Mouse (Mus musculus) granulocyte monocyte progenitor cell, adult 5-6 weeks (primary cell): ENCODE results near the gene Ensa. TPM values are rescaled to one million over a fixed set of nuclear protein-coding genes. Genes with fewer than 3 reads are reported as not detected.
"Not testable (repeated sequence)": the region's sequence is repeated elsewhere in the genome, so short reads cannot be mapped to it uniquely, and the experiment has no call there.

Source experiments
- ATAC-seq: replicated peaks from 2 replicates; pipeline ENCODE4 v1.8.0; 2016; ENCODE audit warnings: mild to moderate bottlenecking, moderate TSS enrichment, inconsistent platforms; ENCODE audit not compliant: poor library complexity, severe bottlenecking
- total RNA-seq, 2 experiments: library from RNA; stranded (forward) in 1 of 2; stranded (reverse) in 1 of 2; fragments of 200-712, 200-1000 nt in 1 of 2; fragments of >200 nt in 1 of 2; fragmentation: Nextera tagmentation in 1 of 2; gene quantifications; 2 replicates each; pipeline ENCODE4 v1.2.3; 2014 to 2017

Gene Ensa
- total RNA-seq, 2 experiments from 2014 or later = 44.2 to 47.7 TPM

DNA sequence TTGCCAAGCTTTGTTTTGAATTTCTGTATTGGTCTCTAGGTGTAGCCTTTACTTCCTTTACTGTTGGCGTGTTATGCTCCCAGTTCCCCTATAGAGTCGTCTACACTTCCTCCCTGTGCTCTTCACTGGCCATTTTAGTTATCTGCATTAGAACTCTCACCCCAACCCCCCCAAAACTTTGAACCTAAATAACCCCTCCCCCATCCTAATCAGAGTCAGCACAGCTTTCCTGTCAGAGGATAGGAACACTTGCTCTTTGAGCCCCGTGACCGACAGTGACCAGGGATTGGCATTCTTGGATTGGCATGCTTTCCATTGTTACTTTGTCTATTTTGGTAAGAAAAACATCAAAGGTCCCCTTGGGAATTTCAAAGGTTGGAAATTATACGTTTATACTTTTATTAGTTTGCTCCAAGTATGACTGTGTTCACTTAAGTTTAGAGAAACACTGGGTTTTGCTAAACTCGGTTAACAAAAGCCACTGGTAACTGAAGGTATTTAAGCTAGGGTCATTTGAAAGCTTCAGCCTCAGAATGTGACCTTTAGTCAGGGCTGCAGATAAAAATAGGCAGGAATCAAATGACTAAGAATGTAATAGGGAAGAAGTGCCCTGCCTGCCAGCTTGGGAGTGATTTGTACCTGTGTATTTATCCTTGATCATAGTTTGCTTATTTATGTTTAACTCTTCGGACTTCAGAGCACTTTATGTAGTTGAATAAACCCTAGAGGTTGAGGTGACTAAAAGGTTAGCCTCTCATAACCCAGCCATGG is 37.3 kb downstream of the Ensa start:
- no peak for ATAC-seq

DNA sequence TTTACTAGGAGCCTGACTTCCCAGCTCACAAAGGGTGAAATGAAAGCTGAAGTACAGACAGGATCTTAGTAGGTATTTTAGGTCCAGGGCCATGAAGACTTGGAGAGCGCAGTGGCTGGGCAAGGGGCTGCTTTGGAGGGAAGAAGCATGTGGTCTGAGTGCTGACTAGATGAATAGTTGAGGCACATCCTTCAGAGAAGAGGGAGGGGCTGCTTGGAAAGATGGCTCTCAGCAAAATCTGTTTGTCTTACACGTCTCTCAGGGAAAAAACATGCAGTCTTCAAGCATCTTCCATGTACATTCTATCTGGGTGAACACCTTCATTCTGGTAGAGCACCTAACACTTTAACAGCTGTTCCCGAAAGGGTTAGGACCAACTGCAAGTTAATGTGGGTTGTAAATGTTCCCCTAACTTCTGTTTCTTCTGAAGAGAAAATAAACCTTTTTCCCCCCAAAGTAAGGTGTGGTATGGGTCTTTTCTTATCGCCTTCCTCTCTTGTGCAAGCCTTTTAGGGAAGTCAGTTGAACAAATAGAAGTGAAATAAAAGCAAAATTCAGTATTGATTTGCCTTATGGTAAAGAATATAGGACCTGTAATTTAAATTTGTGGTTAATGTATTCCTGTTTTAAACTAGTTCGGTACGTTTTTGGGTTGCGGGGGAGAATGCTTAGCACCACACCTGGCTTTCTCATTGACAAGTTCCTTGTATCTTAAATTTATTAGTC is 38.1 kb downstream of the Ensa start:
- ATAC-seq = no peak

DNA sequence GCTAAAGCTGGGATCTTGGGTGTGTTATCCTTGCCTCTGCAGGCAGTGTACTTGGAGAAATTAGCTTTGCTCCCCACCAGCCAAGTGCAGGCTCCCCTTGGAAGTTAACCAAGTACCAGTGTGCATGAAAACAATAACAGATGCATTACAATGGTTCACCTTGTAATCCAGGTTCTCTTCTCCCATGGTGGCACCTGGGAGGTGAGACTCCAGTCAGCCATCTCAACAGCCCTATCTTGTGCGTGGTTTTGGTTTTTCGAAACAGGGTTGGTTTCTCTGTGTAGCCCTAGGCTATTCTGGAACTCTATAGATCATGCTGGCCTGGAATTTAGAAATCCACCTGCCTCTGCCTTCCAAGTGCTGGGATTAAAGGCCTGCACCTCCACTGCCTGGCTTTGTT is 38.7 kb downstream of the Ensa start:
- no peak for ATAC-seq

GRCm38 (mm10) chr3:95663969-95664608 is 39.3 kb downstream of the Ensa start:
- no peak for ATAC-seq

GRCm38 (mm10) chr3:95664940-95665352 is 40.2 kb downstream of the Ensa start:
- ATAC-seq = no peak

DNA sequence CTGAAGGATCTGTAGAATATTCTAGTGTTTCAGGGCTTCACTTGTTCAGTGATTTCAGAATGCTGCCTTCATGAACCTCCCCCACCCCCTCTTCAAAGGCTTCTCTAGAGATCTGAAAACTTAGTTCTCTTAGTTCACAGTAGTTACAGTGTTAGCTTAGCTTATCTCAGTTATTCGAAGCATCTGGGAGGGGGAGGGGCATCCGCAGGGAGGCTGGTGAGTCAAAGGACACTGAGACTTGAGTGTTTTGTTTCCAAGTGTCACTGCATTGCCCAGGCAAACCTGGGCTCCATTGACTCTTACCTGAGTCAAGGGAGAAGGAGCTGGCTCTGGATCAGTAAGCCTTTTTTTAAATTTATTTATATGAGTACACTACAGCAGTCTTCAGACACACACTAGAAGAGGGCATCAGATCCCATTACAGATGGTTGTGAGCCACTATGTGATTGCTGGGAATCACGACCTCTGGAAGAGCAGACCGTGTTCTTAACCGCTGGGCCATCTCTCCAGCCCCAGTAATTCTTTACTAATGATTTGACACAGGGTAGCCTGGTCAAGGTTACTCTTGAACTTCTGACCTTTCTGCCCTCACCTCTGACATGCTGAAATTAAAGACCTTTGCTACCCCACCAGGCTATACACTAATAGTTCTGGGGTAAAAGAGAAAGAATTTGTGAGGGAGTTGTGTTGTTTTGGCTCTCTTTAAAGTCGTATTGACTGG is 41.5 kb downstream of the Ensa start:
- no peak for ATAC-seq

- ATAC-seq = no peak
Measured at GRCm38 (mm10) chr3:95667521-95667920, 42.7 kb downstream of the Ensa start.

- ATAC-seq = no peak
Measured at GRCm38 (mm10) chr3:95668026-95668425, 43.2 kb downstream of the Ensa start.

GRCm38 (mm10) chr3:95668589-95669308 is 44.0 kb downstream of the Ensa start:
- peak; percentile 54 for ATAC-seq

- no peak for ATAC-seq
Measured at GRCm38 (mm10) chr3:95669309-95669665, 44.5 kb downstream of the Ensa start.

DNA sequence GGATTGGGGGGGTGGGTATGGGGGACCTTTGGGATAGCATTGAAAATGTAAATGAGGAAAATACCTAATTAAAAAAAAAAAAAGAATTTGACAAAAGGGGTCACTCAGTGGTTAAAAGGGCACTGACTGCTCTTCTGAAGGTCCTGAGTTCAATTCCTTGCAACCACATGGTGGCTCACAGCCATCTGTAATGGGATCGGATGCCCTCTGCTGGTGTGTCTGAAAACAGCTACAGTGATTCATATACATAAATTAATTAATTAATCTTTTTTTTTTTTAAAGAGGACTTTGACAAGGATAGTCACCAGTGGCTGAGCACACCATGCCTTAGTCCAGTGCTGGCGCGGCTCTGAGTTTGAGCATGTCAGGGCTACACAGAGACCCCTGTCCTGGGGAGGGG is 45.6 kb downstream of the Ensa start:
- ATAC-seq = not testable (repeated sequence)

DNA sequence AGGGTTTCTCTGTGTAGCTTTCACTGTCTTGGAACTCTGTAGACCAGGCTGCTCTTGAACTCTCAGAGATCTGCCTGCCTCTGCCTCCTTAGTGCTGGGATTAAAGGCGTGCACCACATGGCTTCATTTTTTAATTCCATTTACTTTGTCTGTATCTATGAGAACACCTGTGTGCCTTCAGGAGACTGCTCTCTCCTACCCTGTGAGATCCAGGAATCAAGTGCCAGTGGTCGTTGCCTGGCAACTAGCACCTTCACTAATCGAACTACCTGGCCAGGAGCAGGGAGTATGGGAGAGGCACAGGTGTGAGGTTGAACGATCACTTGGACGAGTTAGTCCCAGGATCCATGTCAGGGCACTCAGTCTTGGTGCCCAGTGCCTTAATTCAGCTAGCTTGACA is 46.4 kb downstream of the Ensa start:
- no peak for ATAC-seq

DNA sequence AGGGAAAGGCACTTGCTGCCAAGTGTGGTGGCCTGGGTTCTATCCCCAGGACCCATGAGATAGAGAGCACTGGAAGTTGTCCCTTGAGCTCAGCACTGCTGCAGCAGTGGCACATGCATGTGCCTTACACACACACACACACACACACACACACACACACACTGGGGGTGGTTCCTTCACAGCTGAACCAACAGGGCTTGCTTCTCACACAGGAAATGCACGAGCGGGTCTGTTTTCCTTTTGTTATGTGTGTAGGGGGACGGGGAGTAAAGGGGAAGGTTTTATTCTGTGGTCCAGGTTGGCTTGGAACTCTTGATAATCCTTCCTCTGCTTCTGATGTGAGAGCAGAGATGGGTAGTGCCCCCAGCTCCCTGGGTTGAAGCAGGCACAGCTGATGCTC is 47.7 kb downstream of the Ensa start:
- no peak for ATAC-seq

- no peak for ATAC-seq
Measured at GRCm38 (mm10) chr3:95672861-95673706, 48.3 kb downstream of the Ensa start.

DNA sequence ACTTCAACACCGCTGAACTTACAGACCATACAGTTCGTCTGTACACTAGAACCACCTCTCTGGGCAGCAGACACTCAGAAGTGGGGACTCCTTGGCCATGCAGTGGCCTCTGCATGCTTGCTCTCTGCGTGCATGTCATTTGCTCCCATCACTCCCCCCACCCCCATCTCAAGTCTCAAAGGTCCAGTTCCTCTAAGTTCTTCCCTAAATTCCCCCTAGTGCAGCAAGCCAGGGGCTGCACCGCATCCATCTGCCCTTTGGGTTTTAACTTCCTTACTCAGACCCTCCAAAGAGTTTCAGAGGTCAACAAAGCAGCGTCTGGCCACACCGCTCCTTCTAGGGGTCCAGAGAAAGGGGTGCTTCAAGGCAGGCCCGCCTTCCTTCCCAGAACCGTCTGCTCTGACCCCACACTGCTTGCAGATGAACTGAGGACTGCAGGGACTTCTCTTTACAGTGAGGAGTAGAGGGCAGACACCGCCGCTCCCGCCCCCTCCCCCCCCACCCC is 49.0 kb downstream of the Ensa start:
- peak; percentile 58 for ATAC-seq

DNA sequence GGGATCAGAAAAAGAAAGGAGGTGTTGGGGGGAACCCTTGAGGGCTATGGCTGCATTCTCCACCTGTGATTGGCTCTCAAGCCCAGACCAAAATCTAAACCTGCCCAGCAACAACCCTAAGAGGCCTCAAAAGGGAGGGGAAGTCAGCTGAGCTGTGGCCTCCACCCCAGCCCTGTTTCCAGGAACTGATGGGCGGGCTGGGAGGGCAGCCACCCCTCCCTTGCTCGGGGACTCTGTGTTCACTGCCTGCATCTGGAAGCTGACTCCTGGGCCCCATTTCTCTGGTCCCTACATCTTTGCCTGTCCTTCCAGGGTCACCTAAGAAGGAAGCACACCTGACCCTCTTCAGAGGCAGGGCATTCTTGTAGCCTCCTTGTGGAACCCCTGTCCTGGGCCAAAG is 49.4 kb downstream of the Ensa start:
- ATAC-seq = peak; percentile 49

- ATAC-seq = no peak
Measured at GRCm38 (mm10) chr3:95674812-95675211, 50.0 kb downstream of the Ensa start.

DNA sequence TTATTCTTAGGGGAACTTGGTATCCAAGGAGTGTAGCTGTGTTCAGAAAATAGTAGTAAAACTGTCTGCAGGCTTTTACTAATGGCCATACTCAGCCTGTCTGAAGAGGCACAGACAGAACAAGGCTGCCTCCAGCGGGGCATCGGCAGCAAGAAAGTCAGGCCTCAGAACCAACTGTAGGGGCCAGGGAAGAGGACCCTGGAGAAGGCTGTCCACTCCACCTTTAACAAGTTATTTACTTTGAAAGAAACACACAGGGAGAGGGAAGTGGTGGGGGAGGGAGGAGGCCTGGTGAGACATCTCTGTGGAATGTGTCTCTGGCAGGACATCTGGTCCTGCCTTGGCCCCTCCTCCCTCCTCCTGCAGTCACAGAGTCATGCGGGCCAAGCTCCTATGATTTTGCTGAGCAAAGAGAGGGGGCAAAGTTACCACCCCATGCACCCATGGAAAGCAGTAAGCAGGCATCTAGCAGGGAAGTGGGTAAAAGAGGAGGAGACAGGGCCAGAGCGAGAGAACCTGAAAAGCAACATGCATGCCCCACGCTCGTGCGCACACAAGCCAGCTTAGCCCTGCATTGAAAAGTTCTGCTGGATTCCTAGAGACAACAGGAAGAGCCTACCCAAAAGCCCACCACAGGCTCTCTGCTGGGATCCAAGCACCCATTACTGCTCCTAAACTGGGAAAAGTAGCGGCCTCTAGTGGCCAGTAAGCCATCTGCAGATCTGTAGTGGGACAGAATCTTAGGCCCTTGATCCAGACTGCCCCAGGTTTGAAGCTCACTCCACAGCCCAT is 50.7 kb downstream of the Ensa start:
- ATAC-seq = peak; percentile 31
